Mouse (Mus musculus) kidney, embryonic 15.5 days (tissue): ENCODE measurements around the gene Lpar4. TPM values are rescaled to one million over a fixed set of nuclear protein-coding genes. Genes with fewer than 3 reads are reported as not detected.

Source experiments
- ATAC-seq: fragments of 200-750 bp; cut with Nextera tagmentation; replicated peaks from 2 replicates; pipeline ENCODE4 v1.8.0; 2017; ENCODE audit warnings: moderate TSS enrichment; ENCODE audit not compliant: low FRiP score
- H3K27ac ChIP-seq: fragments of 300-500 bp; sonication (generic); 2 replicates; pipeline ENCODE4 v1.5.1; 2015; ENCODE audit warnings: mild to moderate bottlenecking, inconsistent platforms
- H3K27me3 ChIP-seq: fragments of 300-500 bp; sonication (generic); 2 replicates; pipeline ENCODE4 v1.6.1; 2015; ENCODE audit warnings: inconsistent platforms
- H3K36me3 ChIP-seq: fragments of 300-500 bp; sonication (generic); 2 replicates; pipeline ENCODE4 v1.6.1; 2015; ENCODE audit warnings: inconsistent platforms
- H3K4me1 ChIP-seq: fragments of 300-500 bp; sonication (generic); 2 replicates; pipeline ENCODE4 v1.6.1; 2015; ENCODE audit warnings: inconsistent platforms
- H3K4me2 ChIP-seq: fragments of 300-500 bp; sonication (generic); 2 replicates; pipeline ENCODE4 v1.6.1; 2015; ENCODE audit warnings: moderate library complexity, mild to moderate bottlenecking, inconsistent platforms
- H3K4me3 ChIP-seq: fragments of 300-500 bp; sonication (generic); replicated peaks from 2 replicates; pipeline ENCODE4 v1.5.1; 2015; ENCODE audit warnings: mild to moderate bottlenecking, inconsistent platforms
- H3K9ac ChIP-seq: fragments of 300-500 bp; sonication (generic); 2 replicates; pipeline ENCODE4 v1.6.1; 2015; ENCODE audit warnings: mild to moderate bottlenecking, inconsistent platforms
- H3K9me3 ChIP-seq: fragments of 300-500 bp; sonication (generic); replicated peaks from 2 replicates; pipeline ENCODE4 v1.6.1; 2016; ENCODE audit warnings: inconsistent platforms
- WGBS: fragments of 180-500 bp; shearing (Covaris S2); methylation state at CpG from one replicate; pipeline ENCODE4 v1.1.7; 2015; ENCODE audit warnings: mixed read lengths; 5-methylcytosine and 5-hydroxymethylcytosine counted together
- polyA plus RNA-seq: library from polyadenylated mRNA; unstranded; fragments of >200 nt; fragmentation: Nextera tagmentation; extraction: Ambion mirVana; gene quantifications from 2 replicates; pipeline ENCODE4 v1.2.1, GENCODE M21; 2015

Lpar4 gene
- polyA plus RNA-seq, 1 experiment from 2014 or later = 15.3 TPM

DNA sequence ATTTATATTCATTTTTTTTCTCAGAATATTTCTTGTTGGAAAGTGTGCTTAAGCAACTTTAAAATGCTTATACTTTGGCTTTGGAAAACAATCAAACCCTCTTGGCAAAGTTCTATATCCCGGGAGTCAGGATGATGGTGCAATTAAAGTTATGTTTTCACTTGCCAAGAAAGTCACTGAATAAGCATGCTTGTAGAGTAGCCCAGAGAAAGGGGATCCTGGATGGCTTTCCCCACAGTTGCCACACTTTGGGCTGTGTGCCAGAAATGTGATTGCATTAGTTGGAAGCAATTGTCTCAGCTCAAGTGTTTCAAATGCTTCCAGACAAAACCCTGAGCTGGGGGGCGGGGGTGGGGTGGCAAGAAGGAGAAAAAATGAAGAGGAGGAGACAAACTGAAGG is 43.9 kb downstream of the Lpar4 start:
- Histone ChIP-seq H3K27me3 (no peaks in the 10 kb centered on the region; the same call in 1 of the 2 replicates), H3K27ac (no peak overlapping the region), H3K9ac (no peak overlapping the region), H3K4me3 (no peak overlapping the region), H3K4me1 (no peaks in the 10 kb centered on the region), H3K4me2 (no peak overlapping the region), H3K36me3 (no peaks in the 10 kb centered on the region), H3K9me3 (no peaks in the 10 kb centered on the region)
- 54% methylated on average over 2 of the region's 2 CpGs for WGBS
- no peak for ATAC-seq

Other genes with a start within 250 kb of the Lpar4 start
- gene Rtl3, start 80.0 kb upstream of the Lpar4 start, polyA plus RNA-seq = 9.1 and 10.1 TPM in 2 replicates
- 0.09 TPM in 1 of 2 replicates, not detected in the other for gene P2ry10, start 167.9 kb downstream of the Lpar4 start, polyA plus RNA-seq
- 0.74 and 0.93 TPM in 2 replicates for gene P2ry10b, start 228.3 kb downstream of the Lpar4 start, polyA plus RNA-seq